Mouse (Mus musculus) liver, embryonic 11.5 days (tissue): Measurements from ENCODE around the gene Vps13d. TPM values are rescaled to one million over a fixed set of nuclear protein-coding genes. Genes with fewer than 3 reads are reported as not detected.

ENCODE experiments used
- ATAC-seq: fragments of 200-750 bp; cut with Nextera tagmentation; replicated peaks from 2 replicates; pipeline ENCODE4 v1.8.0; 2017; ENCODE audit warnings: moderate number of reproducible peaks, mild to moderate bottlenecking, moderate TSS enrichment, moderate library complexity; ENCODE audit not compliant: low FRiP score
- DNase-seq: peaks from one replicate; pipeline ENCODE4 v3.0.0-alpha.2; 2017; ENCODE audit warnings: low spot score
- H3K27ac ChIP-seq: fragments of 300-500 bp; sonication (generic); 2 replicates; pipeline ENCODE4 v1.5.1; 2014; ENCODE audit warnings: mild to moderate bottlenecking, low read depth, low read length, control low read depth
- H3K27me3 ChIP-seq: fragments of 300-500 bp; sonication (generic); replicated peaks from 2 replicates; pipeline ENCODE4 v1.6.1; 2014; ENCODE audit warnings: low read length, mixed read lengths; ENCODE audit not compliant: control insufficient read depth, insufficient read depth
- H3K36me3 ChIP-seq: fragments of 300-500 bp; sonication (generic); 2 replicates; pipeline ENCODE4 v1.6.1; 2014; ENCODE audit warnings: mild to moderate bottlenecking, low read length, moderate library complexity, mixed read lengths; ENCODE audit not compliant: control insufficient read depth, insufficient read depth
- H3K4me1 ChIP-seq: fragments of 300-500 bp; sonication (generic); replicated peaks from 2 replicates; pipeline ENCODE4 v1.6.1; 2014; ENCODE audit warnings: low read length, mixed read lengths; ENCODE audit not compliant: control insufficient read depth, insufficient read depth
- H3K4me2 ChIP-seq: fragments of 300-500 bp; sonication (generic); 2 replicates; pipeline ENCODE4 v1.6.1; 2014; ENCODE audit warnings: mild to moderate bottlenecking, control low read depth, moderate library complexity
- H3K4me3 ChIP-seq: fragments of 300-500 bp; sonication (generic); 2 replicates; pipeline ENCODE4 v1.5.1; 2014; ENCODE audit warnings: low read depth, low read length, control low read depth
- H3K9ac ChIP-seq: fragments of 300-500 bp; sonication (generic); 2 replicates; pipeline ENCODE4 v1.6.1; 2014; ENCODE audit warnings: low read depth, low read length, control low read depth
- H3K9me3 ChIP-seq: fragments of 300-500 bp; sonication (generic); 2 replicates; pipeline ENCODE4 v1.6.1; 2016; ENCODE audit warnings: low read length, inconsistent platforms, mixed read lengths; ENCODE audit not compliant: control insufficient read depth
- WGBS: fragments of 180-500 bp; shearing (Covaris S2); extraction: QIAGEN DNeasy Blood & Tissue Kit; methylation state at CpG from one replicate; pipeline ENCODE4 v1.1.7; 2014; 5-methylcytosine and 5-hydroxymethylcytosine counted together
- polyA plus RNA-seq: library from polyadenylated mRNA; unstranded; fragments of >200 nt; fragmentation: Nextera tagmentation; extraction: Ambion mirVana; gene quantifications from 2 replicates; pipeline ENCODE4 v1.2.1, GENCODE M21; 2014

Vps13d gene
- polyA plus RNA-seq, 1 experiment from 2014 or later = 11.7 TPM

DNA sequence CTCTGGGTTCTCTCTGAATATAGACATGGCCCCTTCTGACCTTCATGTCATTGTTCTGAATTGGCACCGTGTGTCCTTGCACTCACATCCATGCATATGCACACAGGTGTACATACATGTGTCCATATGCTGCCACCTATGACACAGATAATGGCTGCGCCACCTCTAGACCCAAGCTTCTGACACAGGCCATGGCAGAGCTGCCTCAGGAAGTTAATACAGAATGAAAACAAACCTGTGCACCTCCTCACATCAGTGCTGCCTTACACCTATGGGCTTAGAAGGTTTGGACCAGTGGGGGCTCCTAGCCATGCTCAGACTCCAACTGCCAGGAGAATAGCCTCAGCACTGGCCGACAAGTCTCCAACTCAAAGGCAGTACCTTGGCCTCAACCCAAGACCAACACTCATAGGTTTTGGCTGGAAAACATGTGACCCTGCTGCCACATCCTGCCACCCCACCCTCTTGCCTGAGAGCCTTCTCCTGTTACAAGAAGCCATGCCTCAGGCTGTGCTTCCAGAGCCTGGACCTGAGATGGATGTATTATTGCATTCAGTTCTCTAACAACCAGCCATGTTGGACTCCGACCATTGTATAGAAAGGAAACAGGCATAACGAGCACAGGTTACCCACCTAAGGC is 34.8 kb upstream of the Vps13d start:
- Histone ChIP-seq H3K4me1 (no peaks in the 10 kb centered on the region), H3K4me3 (no peak overlapping the region), H3K27ac (no peak overlapping the region), H3K9ac (no peak overlapping the region), H3K27me3 (no peaks in the 10 kb centered on the region), H3K36me3 (no peaks in the 10 kb centered on the region), H3K4me2 (no peak overlapping the region), H3K9me3 (no peaks in the 10 kb centered on the region)
- ATAC-seq (no peak), DNase-seq (no peak)
- 87% methylated on average over 5 of the region's 5 CpGs for WGBS

DNA sequence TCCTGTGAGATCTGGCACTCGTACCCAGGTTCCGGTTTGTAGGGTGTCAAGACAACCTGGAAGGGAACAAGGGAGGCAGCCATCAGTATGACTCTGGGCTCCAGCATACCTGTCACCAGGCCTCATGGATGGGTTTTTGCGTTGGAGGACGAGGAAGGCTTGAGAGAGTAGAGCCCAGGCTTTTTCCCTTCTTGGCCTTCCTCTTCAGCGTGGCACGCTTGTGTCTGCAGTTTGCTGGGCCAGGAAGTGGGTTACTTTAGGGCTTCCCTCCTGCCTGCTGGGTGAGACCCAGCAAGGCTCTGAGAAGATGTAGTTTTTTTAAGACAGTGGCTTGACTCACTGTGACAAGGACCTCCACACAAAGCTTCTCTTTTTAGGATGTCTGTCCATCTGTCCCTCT is 34.2 kb upstream of the Vps13d start:
- ATAC-seq (no peak), DNase-seq (no peak)
- H3K4me1 ChIP-seq = no peaks in the 10 kb centered on the region
- H3K27ac ChIP-seq = no peak overlapping the region
- H3K4me2 ChIP-seq = no peak overlapping the region
- no peak overlapping the region for H3K9ac ChIP-seq
- H3K36me3 ChIP-seq = no peaks in the 10 kb centered on the region
- no peaks in the 10 kb centered on the region for H3K9me3 ChIP-seq
- WGBS = 75% methylated on average over 6 of the region's 6 CpGs
- no peaks in the 10 kb centered on the region for H3K27me3 ChIP-seq
- no peak overlapping the region for H3K4me3 ChIP-seq

DNA sequence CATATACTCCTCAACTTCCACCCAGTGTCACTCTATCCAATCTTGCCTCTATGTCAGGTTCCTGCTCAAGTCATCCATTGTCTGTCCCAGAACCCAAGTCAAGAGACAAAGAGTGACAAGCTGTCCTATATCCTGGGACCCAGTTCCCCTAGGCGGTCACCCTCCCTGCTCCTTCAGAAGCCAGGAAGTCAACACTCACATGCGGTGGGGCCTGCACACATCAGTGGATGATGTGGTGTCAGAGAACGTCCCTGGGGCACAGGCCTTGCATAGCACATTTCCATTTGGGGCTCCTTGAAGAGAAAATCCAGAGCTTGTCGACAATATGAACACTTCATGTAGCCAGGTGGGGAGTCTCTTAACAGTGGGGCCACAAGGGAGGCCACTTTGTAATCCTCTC is 29.8 kb upstream of the Vps13d start:
- H3K27me3 ChIP-seq = no peaks in the 10 kb centered on the region
- no peak overlapping the region for H3K4me3 ChIP-seq
- no peak overlapping the region for H3K27ac ChIP-seq
- H3K9ac ChIP-seq = no peak overlapping the region
- no peak overlapping the region for H3K4me2 ChIP-seq
- WGBS = 84% methylated on average over 4 of the region's 4 CpGs
- ATAC-seq (no peak), DNase-seq (no peak)
- peaks cover 9% of the 10 kb centered on the region for H3K4me1 ChIP-seq
- no peaks in the 10 kb centered on the region for H3K36me3 ChIP-seq
- H3K9me3 ChIP-seq = no peaks in the 10 kb centered on the region

DNA sequence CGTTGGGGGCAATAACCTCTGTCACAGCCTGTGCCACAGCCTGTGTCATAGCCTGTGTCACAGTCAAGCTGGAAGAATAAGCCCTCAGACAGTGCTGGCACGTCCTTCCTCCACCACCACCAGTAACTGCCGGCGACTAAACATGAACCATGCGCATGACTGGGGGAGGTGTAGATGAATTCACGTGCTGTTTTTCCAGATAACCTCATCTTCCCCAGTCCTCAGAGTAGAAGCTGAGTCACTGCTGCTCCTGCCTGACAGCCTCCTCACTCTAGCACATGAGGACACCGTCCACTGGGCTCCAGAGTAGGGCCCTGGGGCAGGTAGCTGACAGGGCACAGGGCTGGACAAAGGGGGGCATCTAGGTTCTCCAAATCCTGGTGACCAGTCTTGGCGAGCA is 27.3 kb upstream of the Vps13d start:
- peaks cover 9% of the 10 kb centered on the region for H3K4me1 ChIP-seq
- no peaks in the 10 kb centered on the region for H3K36me3 ChIP-seq
- H3K4me2 ChIP-seq = no peak overlapping the region
- H3K27ac ChIP-seq = no peak overlapping the region
- no peaks in the 10 kb centered on the region for H3K9me3 ChIP-seq
- no peak overlapping the region for H3K4me3 ChIP-seq
- peak; percentile 92 for ATAC-seq
- 0 out of 2 replicates have a peak overlapping the region, but pooled peaks have one; percentile 25 for H3K9ac ChIP-seq
- no peak for DNase-seq
- no peaks in the 10 kb centered on the region for H3K27me3 ChIP-seq
- WGBS = 44% methylated on average over 8 of the region's 8 CpGs

DNA sequence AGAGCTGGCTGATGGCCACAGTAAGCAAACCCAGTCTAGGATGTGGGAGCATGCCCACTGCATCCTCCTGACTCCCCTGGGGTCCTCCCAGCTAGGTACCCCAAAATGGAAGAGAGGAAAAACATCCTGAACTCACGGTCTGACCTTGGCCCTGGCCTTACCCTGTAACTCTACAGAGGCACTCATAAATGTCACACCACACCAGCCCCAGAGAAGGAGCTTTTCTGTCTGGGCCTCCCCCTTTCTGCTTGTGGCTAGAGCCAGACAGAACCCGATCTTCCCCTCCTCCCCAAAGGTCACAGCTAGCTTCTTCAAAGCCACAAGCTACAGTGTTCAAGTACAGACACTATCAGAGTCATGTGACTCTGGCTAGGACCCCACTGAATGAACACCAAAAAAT is 26.6 kb upstream of the Vps13d start:
- ATAC-seq (peak; percentile 0; the same call in 1 of the 2 replicates), DNase-seq (no peak)
- Histone ChIP-seq H3K27ac (no peak overlapping the region), H3K9me3 (no peaks in the 10 kb centered on the region), H3K4me3 (no peak overlapping the region), H3K36me3 (no peaks in the 10 kb centered on the region), H3K27me3 (no peaks in the 10 kb centered on the region), H3K9ac (no peak overlapping the region), H3K4me1 (peaks cover 9% of the 10 kb centered on the region), H3K4me2 (no peak overlapping the region)
- WGBS = 58% methylated on average over 2 of the region's 2 CpGs

DNA sequence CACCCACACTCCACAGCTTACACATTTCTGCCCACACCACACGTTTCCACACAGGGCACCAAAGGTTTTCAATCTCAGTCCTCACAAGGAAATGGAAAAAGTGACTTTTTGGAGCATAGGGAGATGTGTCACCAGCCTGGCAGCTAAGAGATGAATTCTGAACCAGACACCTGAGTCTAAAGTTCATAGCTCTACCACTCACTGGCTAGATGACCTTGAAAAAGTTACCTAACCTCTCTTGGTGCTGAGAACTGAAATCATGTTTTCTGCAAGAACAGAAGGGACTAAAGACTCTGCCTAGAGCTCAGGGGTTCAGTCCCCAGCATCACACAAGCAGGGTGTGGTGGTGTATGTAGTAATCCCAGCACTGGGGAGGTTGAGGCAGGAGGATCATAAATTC is 25.2 kb upstream of the Vps13d start:
- H3K27me3 ChIP-seq = no peaks in the 10 kb centered on the region
- peaks cover 9% of the 10 kb centered on the region for H3K4me1 ChIP-seq
- ATAC-seq (no peak), DNase-seq (no peak)
- H3K4me2 ChIP-seq = no peak overlapping the region
- H3K36me3 ChIP-seq = no peaks in the 10 kb centered on the region
- no peak overlapping the region; the same call in 1 of the 2 replicates for H3K27ac ChIP-seq
- no peaks in the 10 kb centered on the region for H3K9me3 ChIP-seq
- no peak overlapping the region for H3K4me3 ChIP-seq
- 70% methylated on average over 1 of the region's 1 CpGs for WGBS
- no peak overlapping the region for H3K9ac ChIP-seq

DNA sequence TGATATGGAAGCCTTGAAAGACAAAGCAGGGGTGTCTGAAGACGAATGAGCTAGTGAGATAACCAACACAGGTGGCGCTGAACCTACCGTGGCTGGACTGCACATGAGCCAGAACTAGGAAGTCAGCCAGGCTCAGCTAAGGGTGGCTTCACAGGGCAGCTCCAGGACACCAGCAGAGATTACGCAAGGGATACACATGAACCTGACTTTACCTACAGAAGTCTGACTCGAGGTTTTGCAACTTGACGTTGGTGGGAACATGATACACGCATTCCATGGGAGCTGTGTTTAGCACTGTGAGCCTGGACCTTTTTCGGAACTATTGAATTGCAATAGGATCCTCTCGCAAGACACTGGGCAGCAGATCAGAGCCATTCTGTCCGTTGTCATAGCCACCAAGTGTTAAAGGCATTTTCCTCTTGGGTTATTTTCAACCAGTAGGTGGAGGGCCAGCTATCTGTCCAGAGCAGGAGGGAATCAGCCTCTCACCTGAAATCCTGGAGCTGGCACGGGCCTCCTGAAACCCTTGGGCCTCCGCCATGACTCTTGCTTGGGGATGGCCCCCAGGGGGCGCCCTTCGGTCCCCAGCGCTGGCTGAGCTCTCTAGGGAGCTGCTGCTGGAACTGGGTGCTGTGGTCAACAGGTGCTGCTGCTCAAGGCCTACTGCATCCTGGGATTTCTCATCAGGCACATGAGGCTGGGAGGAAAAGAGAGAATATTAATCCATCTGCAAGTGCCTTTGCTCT is 24.6 kb upstream of the Vps13d start:
- H3K4me1 ChIP-seq = peaks cover 9% of the 10 kb centered on the region
- ATAC-seq (no peak; the same call in 1 of the 2 replicates), DNase-seq (no peak)
- H3K9ac ChIP-seq = no peak overlapping the region
- H3K9me3 ChIP-seq = no peaks in the 10 kb centered on the region
- H3K36me3 ChIP-seq = no peaks in the 10 kb centered on the region
- H3K4me2 ChIP-seq = no peak overlapping the region
- H3K27me3 ChIP-seq = no peaks in the 10 kb centered on the region
- H3K4me3 ChIP-seq = no peak overlapping the region
- WGBS = 51% methylated on average over 15 of the region's 15 CpGs
- H3K27ac ChIP-seq = no peak overlapping the region; the same call in 1 of the 2 replicates

DNA sequence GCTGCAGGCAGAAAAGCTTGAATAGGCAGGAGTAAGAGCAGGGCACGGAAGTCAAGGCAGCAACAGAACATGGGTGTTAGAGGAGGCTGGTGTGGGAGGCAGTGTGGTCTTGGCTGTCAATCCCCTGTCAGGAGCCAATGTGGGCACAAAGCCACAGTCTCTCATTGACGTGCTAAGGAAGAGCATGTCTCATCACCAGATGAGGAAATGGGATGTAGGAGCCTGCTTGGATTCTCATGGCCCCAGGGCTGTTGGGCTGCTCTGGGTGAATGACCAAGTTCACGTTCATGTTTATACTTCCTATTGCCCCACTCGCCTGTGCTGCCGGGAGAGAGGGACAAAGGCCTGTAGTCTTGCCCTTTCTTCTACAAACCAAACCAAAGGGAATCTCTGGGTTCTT is 23.0 kb upstream of the Vps13d start:
- H3K36me3 ChIP-seq = no peaks in the 10 kb centered on the region
- H3K27ac ChIP-seq = no peak overlapping the region
- DNase-seq (no peak), ATAC-seq (no peak)
- H3K9me3 ChIP-seq = no peaks in the 10 kb centered on the region
- H3K4me1 ChIP-seq = peaks cover 9% of the 10 kb centered on the region
- no peak overlapping the region for H3K9ac ChIP-seq
- no peak overlapping the region for H3K4me2 ChIP-seq
- H3K4me3 ChIP-seq = no peak overlapping the region
- WGBS = 77% methylated on average over 5 of the region's 5 CpGs
- no peaks in the 10 kb centered on the region for H3K27me3 ChIP-seq

DNA sequence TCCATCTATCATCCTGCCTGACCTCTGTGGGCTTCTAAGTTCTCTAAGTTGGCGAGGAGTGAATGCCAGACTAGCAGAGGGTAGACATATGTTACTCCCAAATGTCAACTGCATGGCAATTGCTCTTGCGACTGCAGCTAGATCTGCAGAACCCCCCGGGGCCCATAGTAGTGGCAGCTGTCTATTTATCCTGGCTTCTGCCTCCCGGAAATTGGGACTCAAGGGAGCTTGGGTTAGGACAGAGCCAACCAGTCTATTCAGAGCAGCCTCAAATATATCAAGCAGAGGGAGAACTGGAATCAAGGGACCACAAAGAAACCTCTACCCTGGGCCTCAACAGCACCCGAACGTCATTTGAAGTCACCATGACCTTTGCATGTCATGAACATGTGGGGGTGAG is 22.2 kb upstream of the Vps13d start:
- no peaks in the 10 kb centered on the region for H3K36me3 ChIP-seq
- WGBS = 87% methylated on average over 6 of the region's 6 CpGs
- H3K9ac ChIP-seq = no peak overlapping the region
- H3K4me3 ChIP-seq = no peak overlapping the region
- peaks cover 3% of the 10 kb centered on the region; the same call in 1 of the 2 replicates for H3K4me1 ChIP-seq
- no peak for ATAC-seq
- no peak overlapping the region for H3K27ac ChIP-seq
- no peaks in the 10 kb centered on the region for H3K9me3 ChIP-seq
- no peak for DNase-seq
- H3K4me2 ChIP-seq = no peak overlapping the region
- H3K27me3 ChIP-seq = no peaks in the 10 kb centered on the region
